26 mouse cellular contexts compared by ENCODE assay signal in genomic region chr13:84374711-84375257, GRCm38 (mm10).
"Had no signal": no experiment of that assay in that cellular context is flagged by ENCODE, and none has a peak within 500 bp of the region (broad histone marks: within the 10 kb centered on the region; RNA-seq: fewer than 3 reads in every experiment).

No protein-coding gene starts in this region.

- H3K27ac ChIP-seq: gastrocnemius, adult 2 months; heart, embryonic 13.5 days; heart, embryonic 15.5 days; hindbrain, embryonic 14.5 days; intestine, embryonic 15.5 days; kidney, embryonic 15.5 days; kidney, postnatal 0 days; limb, embryonic 13.5 days; limb, embryonic 15.5 days; liver, embryonic 12.5 days; liver, embryonic 14.5 days had no signal

- H3K4me2 ChIP-seq: heart, embryonic 11.5 days; heart, embryonic 13.5 days; heart, embryonic 15.5 days; hindbrain, embryonic 14.5 days; intestine, embryonic 15.5 days; kidney, embryonic 15.5 days; limb, embryonic 13.5 days; limb, embryonic 15.5 days; liver, embryonic 12.5 days had no signal

- H3K27me3 ChIP-seq: heart, embryonic 13.5 days; heart, embryonic 15.5 days; intestine, embryonic 15.5 days; kidney, embryonic 15.5 days; limb, embryonic 13.5 days; limb, embryonic 15.5 days; liver, embryonic 12.5 days had no signal

- ATAC-seq: hindbrain, embryonic 16.5 days; intestine, embryonic 15.5 days; intestine, postnatal 0 days; liver, embryonic 12.5 days had no signal

- H3K4me1 ChIP-seq: heart, embryonic 13.5 days; heart, embryonic 15.5 days; intestine, embryonic 15.5 days; kidney, embryonic 15.5 days; limb, embryonic 13.5 days; limb, embryonic 15.5 days; liver, embryonic 12.5 days had no signal

- H3K36me3 ChIP-seq: heart, embryonic 13.5 days; heart, embryonic 15.5 days; intestine, embryonic 15.5 days; kidney, embryonic 15.5 days; limb, embryonic 13.5 days; limb, embryonic 15.5 days; liver, embryonic 12.5 days had no signal

- H3K9ac ChIP-seq: heart, embryonic 13.5 days; heart, embryonic 15.5 days; hindbrain, embryonic 14.5 days; intestine, embryonic 15.5 days; kidney, embryonic 15.5 days; limb, embryonic 13.5 days; limb, embryonic 15.5 days; liver, embryonic 12.5 days; liver, embryonic 14.5 days had no signal

- DNase-seq: gastrocnemius, adult 2 months; gastrocnemius, postnatal 10 days; gastrocnemius, postnatal 25 days; heart, adult 18-20 months; heart, postnatal 14 days; heart, postnatal 36 days; kidney, adult 18-20 months; kidney, adult 8-10 months; kidney, postnatal 14 days; kidney, postnatal 36 days; layer of hippocampus, adult 9-11 months; layer of hippocampus, postnatal 36 days; left cerebral cortex, postnatal 4 days had no signal

- H3K9me3 ChIP-seq: heart, embryonic 13.5 days; heart, embryonic 15.5 days; intestine, embryonic 15.5 days; kidney, embryonic 15.5 days; limb, embryonic 13.5 days; limb, embryonic 15.5 days; liver, embryonic 12.5 days had no signal

- H3K4me3 ChIP-seq: gastrocnemius, adult 2 months; heart, embryonic 13.5 days; heart, embryonic 15.5 days; intestine, embryonic 15.5 days; kidney, embryonic 15.5 days; limb, embryonic 13.5 days; limb, embryonic 15.5 days; liver, embryonic 12.5 days had no signal
